Mouse (Mus musculus): ENCODE measurements around the gene Zfp866. TPM values are rescaled to one million over a fixed set of nuclear protein-coding genes. Genes with fewer than 3 reads are reported as not detected.

Gene Zfp866
- total and polyA plus RNA-seq, 3 experiments, result 14.3 to 16.0 (median 14.4) TPM

DNA sequence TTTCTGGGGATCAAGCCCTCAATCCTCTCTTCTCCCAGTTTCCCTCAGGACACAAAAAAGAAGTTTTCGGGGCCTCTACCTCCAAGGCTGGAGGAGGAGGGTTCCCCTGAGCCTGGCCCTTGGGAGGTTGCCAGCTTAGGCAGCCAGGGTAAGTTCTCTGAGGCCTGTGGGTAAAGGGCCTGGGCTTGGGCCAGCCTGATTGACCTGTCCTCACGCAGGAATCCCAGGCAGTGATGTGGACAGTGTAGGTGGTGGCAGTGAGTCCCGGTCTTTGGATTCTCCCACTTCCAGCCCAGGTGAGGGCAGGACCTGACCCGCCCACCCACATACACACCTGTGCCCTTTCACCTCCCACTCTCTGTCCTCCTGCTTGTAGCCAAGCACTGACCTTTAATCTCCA lies 24.4 kb upstream of the Zfp866 start:
- dilution Hi-C loops (cut with MboI; ENCODE audit: extremely low pct_ligation_motif_present, extremely low pct_unique_long_range_greater_than_20kb, low sequenced_read_pairs), result no loop called here
- H3K9ac ChIP-seq (ENCODE audit: insufficient read depth, low read depth), result no peak overlapping the region

DNA sequence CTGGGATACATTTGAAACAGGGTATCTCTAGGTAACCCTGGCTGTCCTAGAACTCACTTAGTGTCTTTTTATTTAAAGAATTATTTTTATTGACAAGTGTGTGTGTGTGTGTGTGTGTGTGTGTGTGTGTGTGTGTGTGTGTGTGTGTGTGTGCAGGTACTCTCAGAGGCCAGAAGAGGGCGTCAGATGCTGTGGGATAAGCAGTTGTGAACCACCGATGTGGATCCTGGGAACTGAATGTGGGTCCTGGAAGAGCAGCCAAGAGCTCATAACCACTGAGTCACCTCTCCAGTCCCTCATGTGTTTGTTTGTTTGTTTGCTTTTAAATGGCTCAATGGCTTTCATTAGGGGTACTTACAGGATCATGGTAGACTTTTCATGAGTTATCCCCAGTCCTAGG lies 23.9 kb upstream of the Zfp866 start:
- H3K27ac ChIP-seq (ENCODE audit: insufficient read depth, low read depth), result no peak overlapping the region
- H3K9me3 ChIP-seq (replicated peaks; ENCODE audit: low read length), result peaks cover 13% of the 10 kb centered on the region
- H3K9ac ChIP-seq (ENCODE audit: insufficient read depth, low read depth), result no peak overlapping the region
- H3K79me2 ChIP-seq (replicated peaks; ENCODE audit: control insufficient read depth, extremely low read depth, insufficient read depth, poor library complexity, severe bottlenecking), result peaks cover 7% of the 10 kb centered on the region
- H3K4me3 ChIP-seq (replicated peaks in 1 of 3; ENCODE audit: low read depth in 2 of 3, low read length in 2 of 3, poor library complexity in 1 of 3), result no peak overlapping the region
- peaks cover 0 to 9% of the 10 kb centered on the region in 2 experiments; a peak in 2 of 4 replicates for H3K4me1 ChIP-seq (ENCODE audit: control insufficient read depth in 1 of 2, insufficient read depth in 2 of 2)
- in situ Hi-C loops (cut with MboI; ENCODE audit: low pct_ligation_motif_present, low pct_unique_long_range_greater_than_20kb, low sequenced_read_pairs), result no loop called here
- dilution Hi-C loops (cut with MboI; ENCODE audit: extremely low pct_ligation_motif_present, extremely low pct_unique_long_range_greater_than_20kb, low sequenced_read_pairs), result no loop called here
- peaks cover 78 to 96% of the 10 kb centered on the region in 2 experiments for H3K36me3 ChIP-seq (replicated peaks in 1 of 2; ENCODE audit: control insufficient read depth in 1 of 2, insufficient read depth in 1 of 2, low read length in 1 of 2)
- no peak overlapping the region for H3K4me2 ChIP-seq (ENCODE audit: insufficient read depth, low read depth, poor library complexity, severe bottlenecking)
- no peak for DNase-seq (ENCODE audit: extremely low read depth)
- H3K27me3 ChIP-seq (replicated peaks), result no peaks in the 10 kb centered on the region
- TF ChIP-seq KAT2A (IDR thresholded peaks at IDR 0.05; ENCODE audit: insufficient replicate concordance, low read length), result no peak
- no peak for TF ChIP-seq MAX (IDR thresholded peaks at IDR 0.05; ENCODE audit: low read length)
- no peak for TF ChIP-seq RAD21 (IDR thresholded peaks at IDR 0.05; ENCODE audit: low read depth, low read length)
- TF ChIP-seq EP300 (IDR thresholded peaks at IDR 0.05; ENCODE audit: low read length), result no peak
- no peak for TF ChIP-seq SMC3 (IDR thresholded peaks at IDR 0.05; ENCODE audit: low read depth, low read length)
- TF ChIP-seq NELFE (IDR thresholded peaks at IDR 0.05; ENCODE audit: low read depth, low read length), result no peak
- no peak for TF ChIP-seq POLR2AphosphoS2 (IDR thresholded peaks at IDR 0.05; ENCODE audit: low read depth, low read length)

More for the DNA sequence above, 24.4 kb upstream of the Zfp866 start:
- no peak overlapping the region for H3K27ac ChIP-seq (ENCODE audit: insufficient read depth, low read depth)
- H3K9me3 ChIP-seq (replicated peaks; ENCODE audit: low read length), result peaks cover 13% of the 10 kb centered on the region
- DNase-seq (ENCODE audit: extremely low read depth), result no peak
- H3K4me2 ChIP-seq (ENCODE audit: insufficient read depth, low read depth, poor library complexity, severe bottlenecking), result no peak overlapping the region
- H3K27me3 ChIP-seq (replicated peaks), result no peaks in the 10 kb centered on the region
- in situ Hi-C loops (cut with MboI; ENCODE audit: low pct_ligation_motif_present, low pct_unique_long_range_greater_than_20kb, low sequenced_read_pairs), result no loop called here
- peaks cover 78 to 96% of the 10 kb centered on the region in 2 experiments for H3K36me3 ChIP-seq (replicated peaks in 1 of 2; ENCODE audit: control insufficient read depth in 1 of 2, insufficient read depth in 1 of 2, low read length in 1 of 2)
- no peak overlapping the region for H3K4me3 ChIP-seq (replicated peaks in 1 of 3; ENCODE audit: low read depth in 2 of 3, low read length in 2 of 3, poor library complexity in 1 of 3)
- H3K4me1 ChIP-seq (ENCODE audit: control insufficient read depth in 1 of 2, insufficient read depth in 2 of 2), result peaks cover 0 to 3% of the 10 kb centered on the region in 2 experiments; a peak in 2 of 4 replicates
- TF ChIP-seq USF2 (conservative IDR thresholded peaks at IDR 0.05; ENCODE audit: low read depth, low read length) (no peak), UBTF (IDR thresholded peaks at IDR 0.05; ENCODE audit: low read depth, low read length) (no peak), RCOR1 (conservative IDR thresholded peaks at IDR 0.05; ENCODE audit: low read depth, low read length) (no peak), JUND (conservative IDR thresholded peaks at IDR 0.05; ENCODE audit: low read depth, low read length) (no peak), KAT2A (IDR thresholded peaks at IDR 0.05; ENCODE audit: insufficient replicate concordance, low read length) (no peak), MAX (IDR thresholded peaks at IDR 0.05; ENCODE audit: low read length) (no peak), CTCF (conservative IDR thresholded peaks at IDR 0.05 in 1 of 2, IDR thresholded peaks at IDR 0.05 in 1 of 2; ENCODE audit: low read depth in 2 of 2, low read length in 2 of 2) (no peak), GABPA (IDR thresholded peaks at IDR 0.05; ENCODE audit: insufficient replicate concordance, low read depth, low read length) (no peak), TBP (conservative IDR thresholded peaks at IDR 0.05; ENCODE audit: low read depth, low read length) (no peak), TCF12 (IDR thresholded peaks at IDR 0.05; ENCODE audit: low read depth, low read length) (no peak)
- peaks cover 3% of the 10 kb centered on the region; the same call in 1 of the 2 replicates for H3K79me2 ChIP-seq (replicated peaks; ENCODE audit: control insufficient read depth, extremely low read depth, insufficient read depth, poor library complexity, severe bottlenecking)
